Mouse (Mus musculus) heart, adult 18-20 months (tissue): Measurements from ENCODE around the gene Gm48551. TPM values are rescaled to one million over a fixed set of nuclear protein-coding genes. Genes with fewer than 3 reads are reported as not detected.

ENCODE experiments used
- DNase-seq, 2 experiments: peaks; one replicate each; pipeline ENCODE4 v3.0.0; 2021 to 2022; ENCODE audit warnings: mixed read lengths in 1 of 2
- total RNA-seq, 2 experiments: library from RNA; stranded (reverse); gene quantifications; 2 replicates each; pipeline ENCODE4 v1.2.3; 2021

Gene Gm48551
- total RNA-seq, 2 experiments from 2014 or later: 0.65 to 2.3 TPM

GRCm38 (mm10) chr10:81404720-81405119 is 20.5 kb downstream of the Gm48551 start:
- peak; percentile 51 to 76 for DNase-seq

GRCm38 (mm10) chr10:81405588-81406201 is 21.4 kb downstream of the Gm48551 start:
- peak in 1 of 2 experiments; percentile 80 for DNase-seq

GRCm38 (mm10) chr10:81406504-81407440 is 22.5 kb downstream of the Gm48551 start:
- no peak for DNase-seq

- DNase-seq: peak; percentile 90 to 96
These were observed 23.5 kb downstream of the Gm48551 start for GRCm38 (mm10) chr10:81407539-81408423.

- no peak for DNase-seq
These were observed 24.1 kb downstream of the Gm48551 start for GRCm38 (mm10) chr10:81408424-81408729.

GRCm38 (mm10) chr10:81408871-81409291 is 24.6 kb downstream of the Gm48551 start:
- DNase-seq: peak; percentile 92 to 95

GRCm38 (mm10) chr10:81409330-81409729 is 25.1 kb downstream of the Gm48551 start:
- DNase-seq: no peak

GRCm38 (mm10) chr10:81410350-81410749 is 26.1 kb downstream of the Gm48551 start:
- DNase-seq: no peak

GRCm38 (mm10) chr10:81410981-81411380 is 26.7 kb downstream of the Gm48551 start:
- DNase-seq: peak; percentile 76 to 81

- peak; percentile 95 to 97 for DNase-seq
These were observed 27.5 kb downstream of the Gm48551 start for GRCm38 (mm10) chr10:81411471-81412400.

- DNase-seq: no peak
These were observed 28.5 kb downstream of the Gm48551 start for GRCm38 (mm10) chr10:81412586-81413309.

GRCm38 (mm10) chr10:81413310-81414261 is 29.3 kb downstream of the Gm48551 start:
- DNase-seq: peak; percentile 93 to 95

GRCm38 (mm10) chr10:81414682-81415081 is 30.4 kb downstream of the Gm48551 start:
- DNase-seq: peak; percentile 72 to 75

GRCm38 (mm10) chr10:81415146-81415545 is 30.9 kb downstream of the Gm48551 start:
- no peak for DNase-seq

GRCm38 (mm10) chr10:81415549-81416310 is 31.5 kb downstream of the Gm48551 start:
- peak in 1 of 2 experiments; percentile 68 for DNase-seq

GRCm38 (mm10) chr10:81416581-81417226 is 32.4 kb downstream of the Gm48551 start:
- peak; percentile 88 to 91 for DNase-seq
